Mouse (Mus musculus) heart, embryonic 15.5 days (tissue): ENCODE results near the gene Vcan. TPM values are rescaled to one million over a fixed set of nuclear protein-coding genes. Genes with fewer than 3 reads are reported as not detected.
"Not testable (repeated sequence)": the region's sequence is repeated elsewhere in the genome, so short reads cannot be mapped to it uniquely, and the experiment has no call there.

Source experiments
- ATAC-seq: fragments of 200-750 bp; cut with Nextera tagmentation; replicated peaks from 2 replicates; pipeline ENCODE4 v1.8.0; 2017; ENCODE audit warnings: low read depth, moderate TSS enrichment; ENCODE audit not compliant: insufficient number of reproducible peaks, insufficient read depth, low FRiP score
- H3K27ac ChIP-seq: fragments of 300-500 bp; sonication (generic); 2 replicates; pipeline ENCODE4 v1.5.1; 2015; ENCODE audit warnings: mild to moderate bottlenecking, inconsistent platforms
- H3K27me3 ChIP-seq: fragments of 300-500 bp; sonication (generic); 2 replicates; pipeline ENCODE4 v1.6.1; 2015; ENCODE audit warnings: inconsistent platforms
- H3K36me3 ChIP-seq: fragments of 300-500 bp; sonication (generic); 2 replicates; pipeline ENCODE4 v1.6.1; 2015; ENCODE audit warnings: mild to moderate bottlenecking, inconsistent platforms
- H3K4me1 ChIP-seq: fragments of 300-500 bp; sonication (generic); replicated peaks from 2 replicates; pipeline ENCODE4 v1.6.1; 2015; ENCODE audit warnings: inconsistent platforms
- H3K4me2 ChIP-seq: fragments of 300-500 bp; sonication (generic); 2 replicates; pipeline ENCODE4 v1.6.1; 2015; ENCODE audit warnings: inconsistent platforms, mild to moderate bottlenecking, moderate library complexity
- H3K4me3 ChIP-seq: fragments of 300-500 bp; sonication (generic); 2 replicates; pipeline ENCODE4 v1.5.1; 2015; ENCODE audit warnings: mild to moderate bottlenecking, inconsistent platforms
- H3K9ac ChIP-seq: fragments of 300-500 bp; sonication (generic); 2 replicates; pipeline ENCODE4 v1.6.1; 2015; ENCODE audit warnings: mild to moderate bottlenecking, inconsistent platforms
- H3K9me3 ChIP-seq: fragments of 300-500 bp; sonication (generic); replicated peaks from 2 replicates; pipeline ENCODE4 v1.6.1; 2016; ENCODE audit warnings: inconsistent platforms
- WGBS: fragments of 180-500 bp; shearing (Covaris S2); methylation state at CpG from one replicate; pipeline ENCODE4 v1.1.7; 2015; ENCODE audit warnings: mixed read lengths; 5-methylcytosine and 5-hydroxymethylcytosine counted together
- polyA plus RNA-seq: library from polyadenylated mRNA; unstranded; fragments of >200 nt; fragmentation: Nextera tagmentation; extraction: Ambion mirVana; gene quantifications from 2 replicates; pipeline ENCODE4 v1.2.1, GENCODE M21; 2015

Vcan gene
- polyA plus RNA-seq, 1 experiment from 2014 or later, result 49.4 TPM

DNA sequence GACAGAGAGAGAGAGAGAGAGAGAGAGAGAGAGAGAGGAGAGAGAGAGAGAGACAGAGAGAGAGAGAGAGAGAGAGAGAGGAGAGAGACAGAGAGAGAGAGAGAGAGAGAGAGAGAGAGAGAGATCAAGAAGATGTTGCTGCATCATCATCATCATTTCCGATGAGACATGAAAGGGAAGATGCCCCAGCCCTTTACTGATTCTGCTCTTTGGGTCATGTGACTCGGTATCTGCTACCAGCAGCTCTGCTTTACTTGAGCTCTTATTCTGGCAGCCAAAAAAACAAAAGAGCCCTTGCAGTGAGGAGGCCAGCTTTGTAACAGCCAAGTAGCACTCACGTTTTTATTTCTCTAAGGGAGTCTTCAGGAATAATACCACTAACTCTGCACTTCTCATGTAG is 8.3 kb upstream of the Vcan start:
- peaks cover 17% of the 10 kb centered on the region for H3K4me1 ChIP-seq
- WGBS, result 19% methylated on average over 3 of the region's 3 CpGs
- H3K9me3 ChIP-seq, H3K4me2 ChIP-seq, ATAC-seq, H3K4me3 ChIP-seq, H3K9ac ChIP-seq, H3K27ac ChIP-seq, H3K27me3 ChIP-seq, H3K36me3 ChIP-seq: not testable (repeated sequence)

DNA sequence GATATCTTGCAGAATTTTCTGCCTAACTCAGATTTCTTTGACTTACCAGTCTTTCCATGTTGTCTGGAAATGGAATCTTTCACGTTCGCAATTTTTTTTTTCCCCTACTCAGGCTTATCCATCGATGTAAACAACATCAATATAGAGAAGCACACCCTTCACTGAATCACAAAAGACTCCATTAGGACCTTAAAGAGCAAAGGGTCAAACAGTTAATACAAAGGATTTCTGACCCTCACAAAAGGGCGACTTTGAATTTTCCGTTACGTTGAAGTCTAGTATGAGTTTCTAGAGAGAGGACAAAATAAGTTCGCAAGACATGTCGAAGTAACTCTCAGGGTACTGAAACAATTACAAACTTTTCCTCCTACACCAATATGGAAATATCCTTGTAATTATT is 892 bp upstream of the Vcan start:
- ATAC-seq, result no peak
- Histone ChIP-seq H3K27ac (peak overlapping the region; percentile 96), H3K4me2 (peak overlapping the region; percentile 93), H3K9me3 (no peaks in the 10 kb centered on the region), H3K4me1 (peaks cover 29% of the 10 kb centered on the region), H3K27me3 (no peaks in the 10 kb centered on the region), H3K9ac (no peak overlapping the region), H3K4me3 (peak overlapping the region; percentile 81), H3K36me3 (no peaks in the 10 kb centered on the region)
- WGBS, result 33% methylated on average over 8 of the region's 8 CpGs

DNA sequence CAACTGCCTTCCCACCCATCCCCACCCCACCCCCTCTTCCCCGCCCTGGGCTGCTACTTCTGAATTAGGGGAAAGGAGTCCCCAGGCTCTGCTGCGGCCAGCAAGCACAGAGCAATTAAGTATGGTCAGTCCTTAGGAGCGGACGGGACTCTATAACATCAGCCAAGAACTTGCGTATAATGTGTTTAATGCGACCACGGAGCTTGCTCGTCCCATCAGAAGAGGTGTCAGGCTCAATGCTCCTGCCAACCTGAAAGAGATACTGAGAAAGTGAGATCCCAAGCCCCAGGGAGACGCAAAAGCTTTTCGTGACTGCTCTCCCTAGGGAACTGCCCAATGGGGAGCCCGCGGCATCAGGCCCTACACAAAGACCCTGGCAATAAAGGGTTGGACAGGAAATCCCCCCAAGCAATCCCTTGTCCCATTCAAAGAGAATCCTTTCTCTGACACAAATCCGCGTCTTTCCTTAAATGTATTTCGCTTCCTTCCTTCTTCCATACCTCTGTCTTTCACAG is 434 bp upstream of the Vcan start:
- peak overlapping the region; percentile 74 for H3K9ac ChIP-seq
- H3K9me3 ChIP-seq, result no peaks in the 10 kb centered on the region
- WGBS, result 5% methylated on average over 15 of the region's 15 CpGs
- H3K36me3 ChIP-seq, result no peaks in the 10 kb centered on the region
- H3K4me2 ChIP-seq, result peak overlapping the region; percentile 93
- H3K27me3 ChIP-seq, result no peaks in the 10 kb centered on the region
- ATAC-seq, result no peak; the same call in 1 of the 2 replicates
- H3K4me3 ChIP-seq, result peak overlapping the region; percentile 81
- H3K27ac ChIP-seq, result peak overlapping the region; percentile 96
- H3K4me1 ChIP-seq, result peaks cover 30% of the 10 kb centered on the region

DNA sequence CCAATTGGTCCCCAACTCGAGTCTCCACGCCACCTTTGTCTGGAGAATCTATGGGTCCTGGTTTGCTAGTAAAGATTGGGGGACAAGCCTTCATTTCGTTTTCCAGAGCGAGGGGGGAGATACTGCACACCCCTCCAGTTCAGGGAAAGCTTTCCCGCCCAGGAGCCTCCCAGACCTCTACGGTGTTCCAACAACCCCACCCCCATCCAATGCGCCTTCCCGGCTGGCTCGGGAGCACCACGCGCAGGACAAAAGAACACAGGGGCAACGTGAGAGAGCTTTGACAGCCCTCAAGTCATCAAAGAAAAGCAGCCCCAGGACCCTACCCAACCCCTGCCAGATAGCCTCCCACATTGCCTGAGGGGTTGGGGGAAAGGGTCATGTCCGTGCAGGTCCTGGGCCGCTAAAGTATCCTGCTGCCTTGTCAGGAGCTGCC is 1.2 kb downstream of the Vcan start:
- under 1% methylated on average over 14 of the region's 14 CpGs for WGBS
- Histone ChIP-seq H3K4me3 (peak overlapping the region; percentile 81), H3K36me3 (no peaks in the 10 kb centered on the region), H3K27ac (peak overlapping the region; percentile 96), H3K4me1 (peaks cover 24% of the 10 kb centered on the region), H3K4me2 (peak overlapping the region; percentile 93), H3K27me3 (no peaks in the 10 kb centered on the region), H3K9me3 (no peaks in the 10 kb centered on the region), H3K9ac (peak overlapping the region; percentile 74)
- ATAC-seq, result peak; percentile 50; the same call in 1 of the 2 replicates

DNA sequence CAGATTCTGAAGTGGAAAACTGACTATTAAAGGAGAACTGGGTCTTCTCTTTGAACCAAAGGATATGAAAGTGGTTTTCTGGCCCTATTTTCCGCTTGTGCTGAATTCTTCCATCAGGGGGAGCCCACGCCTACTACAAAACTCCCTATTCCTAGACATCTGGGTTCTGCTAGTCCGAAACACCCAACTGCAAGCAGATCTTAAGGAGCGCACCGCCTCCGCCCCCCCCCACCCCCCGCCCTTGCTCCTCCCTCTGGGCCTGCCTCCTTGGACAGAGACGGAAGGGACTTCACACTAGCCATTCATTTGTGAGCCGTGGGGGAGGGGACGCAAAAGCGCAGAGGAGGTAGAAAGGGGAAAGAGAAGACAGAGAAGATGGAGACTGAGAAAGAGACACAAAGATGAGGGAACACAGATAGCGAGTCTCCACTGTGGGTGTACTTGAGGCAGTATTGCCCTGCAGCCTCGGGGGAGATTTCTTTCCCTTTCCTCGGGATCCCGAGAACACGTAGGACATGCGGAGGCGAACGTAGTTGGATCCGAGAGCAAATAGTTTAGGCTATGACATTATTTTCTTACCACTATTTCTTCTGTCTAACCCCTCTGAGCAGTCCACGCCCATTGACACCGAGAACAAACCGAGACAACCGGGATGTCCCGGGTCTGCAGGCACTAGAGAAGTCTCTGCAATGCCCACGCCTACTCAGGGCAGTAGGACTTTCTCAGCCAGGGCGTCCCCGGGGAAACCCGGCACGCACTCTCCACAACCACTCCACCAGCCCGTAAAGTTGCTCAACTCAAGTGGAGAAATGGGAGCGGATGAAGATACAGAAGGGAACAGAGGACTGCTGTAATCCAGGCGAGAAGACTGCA is 1.8 kb downstream of the Vcan start:
- Histone ChIP-seq H3K9ac (peak overlapping the region; percentile 74), H3K4me2 (peak overlapping the region; percentile 93), H3K27me3 (no peaks in the 10 kb centered on the region), H3K4me1 (peaks cover 26% of the 10 kb centered on the region), H3K27ac (peak overlapping the region; percentile 96), H3K36me3 (no peaks in the 10 kb centered on the region), H3K9me3 (no peaks in the 10 kb centered on the region), H3K4me3 (peak overlapping the region; percentile 81)
- under 1% methylated on average over 33 of the region's 33 CpGs for WGBS
- ATAC-seq, result peak; percentile 83

DNA sequence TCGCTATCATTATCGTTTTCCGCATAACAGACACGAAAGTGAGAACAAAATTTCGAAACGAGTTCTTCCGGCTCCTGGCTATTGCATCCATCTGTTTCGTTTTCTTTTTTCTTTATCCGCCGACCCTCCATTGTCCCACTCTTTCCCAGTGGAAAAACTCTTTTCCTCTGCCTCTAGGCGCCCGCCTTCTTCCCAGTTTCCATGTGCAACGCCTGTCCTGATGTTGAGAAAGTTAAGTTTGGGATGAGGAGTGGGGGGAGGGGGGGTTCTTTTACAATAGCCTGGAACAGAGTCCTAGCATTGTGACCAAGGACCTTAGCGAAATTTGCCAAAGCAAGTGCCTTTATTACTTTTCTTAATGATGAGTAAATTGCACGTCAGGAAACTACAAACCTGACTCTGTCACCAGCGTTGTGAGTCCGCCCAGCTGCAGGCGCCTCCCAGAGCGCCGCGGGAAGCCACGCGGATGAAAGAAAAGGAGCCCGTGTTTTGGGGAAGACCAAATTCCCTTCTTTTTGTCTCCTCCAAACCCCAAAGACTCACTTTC is 2.5 kb downstream of the Vcan start:
- no peaks in the 10 kb centered on the region for H3K9me3 ChIP-seq

DNA sequence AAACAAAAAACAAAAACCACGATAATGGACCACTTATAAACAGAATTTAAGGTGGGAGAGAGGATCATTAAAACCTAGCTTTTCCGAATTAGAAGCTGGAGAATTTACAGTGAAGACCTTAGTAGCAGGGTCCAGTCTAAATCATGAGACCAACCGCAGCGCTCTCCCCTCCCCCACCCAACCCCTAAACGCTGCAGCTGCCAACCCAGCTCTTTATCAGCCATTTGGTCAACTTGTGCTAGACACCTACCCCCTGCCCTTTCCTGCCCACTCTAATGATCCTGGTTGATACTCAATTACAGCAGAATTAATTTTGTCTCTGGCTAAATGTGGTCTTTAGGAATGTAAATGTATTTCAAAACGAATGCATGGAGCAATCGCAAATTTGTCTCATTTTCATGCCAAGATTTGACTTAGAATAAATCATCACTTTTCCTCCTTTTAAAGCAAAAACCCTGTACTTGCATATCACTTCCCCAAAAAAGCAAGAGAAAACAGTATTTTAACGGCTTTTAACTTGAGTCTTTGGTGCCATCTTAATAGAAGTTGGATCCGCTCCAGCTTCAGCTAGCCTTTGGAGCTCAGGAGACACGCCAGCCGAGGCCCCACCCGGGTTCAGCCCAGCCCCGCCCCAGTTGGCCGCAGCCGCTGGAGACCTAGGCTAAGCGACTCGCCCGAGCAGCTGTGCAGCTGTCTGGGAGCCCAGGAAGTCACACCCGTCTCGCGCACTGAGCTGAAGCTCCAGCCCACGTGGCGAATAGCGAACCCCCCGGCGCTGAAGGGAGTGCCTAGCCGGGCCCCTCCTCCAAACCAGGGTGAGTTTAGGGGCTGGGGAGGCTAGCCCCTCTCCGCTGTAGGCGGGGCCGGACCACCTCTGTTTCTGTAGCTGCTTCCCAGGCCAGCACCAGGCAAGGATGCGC is 3.3 kb downstream of the Vcan start:
- peak overlapping the region; percentile 74 for H3K9ac ChIP-seq
- 2% methylated on average over 31 of the region's 31 CpGs for WGBS
- H3K27ac ChIP-seq, result peak overlapping the region; percentile 96
- H3K4me1 ChIP-seq, result peaks cover 33% of the 10 kb centered on the region
- H3K9me3 ChIP-seq, result no peaks in the 10 kb centered on the region
- ATAC-seq, result peak; percentile 75
- H3K36me3 ChIP-seq, result no peaks in the 10 kb centered on the region
- peak overlapping the region; percentile 93 for H3K4me2 ChIP-seq
- peak overlapping the region; percentile 81 for H3K4me3 ChIP-seq
- no peaks in the 10 kb centered on the region for H3K27me3 ChIP-seq

More for the DNA sequence above, 2.5 kb downstream of the Vcan start:
- Histone ChIP-seq H3K4me2 (peak overlapping the region; percentile 93), H3K9ac (peak overlapping the region; percentile 74), H3K36me3 (no peaks in the 10 kb centered on the region), H3K27me3 (no peaks in the 10 kb centered on the region), H3K4me1 (peaks cover 30% of the 10 kb centered on the region), H3K4me3 (peak overlapping the region; percentile 81), H3K27ac (peak overlapping the region; percentile 96)
- ATAC-seq, result no peak
- under 1% methylated on average over 24 of the region's 24 CpGs for WGBS

DNA sequence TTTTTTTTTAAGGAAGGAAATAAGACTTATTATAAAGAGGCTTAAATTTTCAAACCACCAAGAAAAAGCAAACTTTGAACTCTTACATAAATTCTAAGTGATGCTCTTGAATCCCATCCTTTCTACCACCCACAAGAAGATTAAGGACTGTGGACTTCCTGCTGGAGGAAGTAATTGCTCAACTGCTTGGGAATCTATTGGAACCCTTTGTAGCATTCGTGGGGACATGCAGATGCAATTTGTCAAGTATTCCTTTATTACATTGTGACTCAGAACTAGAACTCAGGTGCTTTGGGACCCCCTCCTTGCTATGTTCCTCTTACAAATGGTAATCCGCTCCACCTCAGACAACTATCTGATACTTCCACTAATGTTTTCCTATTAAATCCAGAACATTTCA is 4.0 kb downstream of the Vcan start:
- peaks cover 33% of the 10 kb centered on the region for H3K4me1 ChIP-seq
- peak overlapping the region; percentile 96 for H3K27ac ChIP-seq
- H3K9ac ChIP-seq, result no peak overlapping the region
- H3K27me3 ChIP-seq, result no peaks in the 10 kb centered on the region
- no peak for ATAC-seq
- no peak overlapping the region for H3K4me3 ChIP-seq
- no peaks in the 10 kb centered on the region for H3K36me3 ChIP-seq
- H3K9me3 ChIP-seq, result no peaks in the 10 kb centered on the region
- H3K4me2 ChIP-seq, result peak overlapping the region; percentile 93
- 51% methylated on average over 2 of the region's 2 CpGs for WGBS

DNA sequence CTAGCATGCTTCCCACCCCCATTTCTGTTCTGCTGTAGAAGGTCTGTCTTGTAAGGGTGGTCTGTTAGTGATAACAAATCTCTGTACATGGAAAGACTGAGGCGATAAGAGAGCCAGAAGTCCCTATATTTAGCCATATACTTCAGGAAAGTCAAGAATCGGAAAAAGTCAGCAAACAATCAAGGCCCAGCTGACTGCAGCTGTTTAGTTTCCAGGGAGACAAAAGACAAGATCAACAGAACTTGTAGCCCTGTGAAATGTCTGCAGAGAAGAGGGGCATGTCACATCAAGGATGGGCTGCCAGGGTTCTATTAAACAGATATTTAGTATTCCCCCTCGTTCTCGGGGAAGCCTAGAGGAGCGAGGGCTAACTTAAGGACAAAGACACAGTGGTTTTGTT is 7.2 kb downstream of the Vcan start:
- ATAC-seq, result no peak
- Histone ChIP-seq H3K27ac (peak overlapping the region; percentile 9; the same call in 1 of the 2 replicates), H3K9me3 (no peaks in the 10 kb centered on the region), H3K36me3 (no peaks in the 10 kb centered on the region), H3K27me3 (no peaks in the 10 kb centered on the region), H3K4me3 (no peak overlapping the region), H3K4me2 (0 out of 2 replicates have a peak overlapping the region, but pooled peaks have one; percentile 8), H3K9ac (no peak overlapping the region), H3K4me1 (peaks cover 33% of the 10 kb centered on the region)
- 16% methylated on average over 5 of the region's 5 CpGs for WGBS

DNA sequence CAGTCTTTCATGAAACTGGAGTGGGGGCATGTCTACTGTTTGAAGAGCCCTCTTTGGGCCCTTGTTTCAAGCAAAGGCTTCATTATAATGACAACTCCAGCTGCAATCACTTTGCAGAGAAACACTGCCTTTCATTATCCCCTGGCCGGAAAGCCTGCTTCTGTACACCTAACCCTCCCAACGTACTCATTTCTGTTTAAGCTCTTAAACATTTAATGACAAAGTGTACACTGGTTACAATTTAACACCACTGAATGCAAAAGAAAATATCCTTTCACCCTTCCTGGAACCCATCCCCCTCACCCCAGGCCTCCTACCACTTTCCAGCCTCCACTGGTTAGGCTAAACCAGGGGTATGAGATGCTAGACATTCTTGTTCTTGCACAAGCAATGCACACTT is 15.8 kb downstream of the Vcan start:
- 87% methylated on average over 2 of the region's 2 CpGs for WGBS
- ATAC-seq, result no peak
- H3K9me3 ChIP-seq, result no peaks in the 10 kb centered on the region
- peaks cover 17% of the 10 kb centered on the region for H3K36me3 ChIP-seq
- H3K27ac ChIP-seq, result no peak overlapping the region
- H3K4me3 ChIP-seq, result no peak overlapping the region
- peaks cover 3% of the 10 kb centered on the region; the same call in 1 of the 2 replicates for H3K4me1 ChIP-seq
- H3K9ac ChIP-seq, result no peak overlapping the region
- H3K4me2 ChIP-seq, result no peak overlapping the region
- H3K27me3 ChIP-seq, result no peaks in the 10 kb centered on the region

DNA sequence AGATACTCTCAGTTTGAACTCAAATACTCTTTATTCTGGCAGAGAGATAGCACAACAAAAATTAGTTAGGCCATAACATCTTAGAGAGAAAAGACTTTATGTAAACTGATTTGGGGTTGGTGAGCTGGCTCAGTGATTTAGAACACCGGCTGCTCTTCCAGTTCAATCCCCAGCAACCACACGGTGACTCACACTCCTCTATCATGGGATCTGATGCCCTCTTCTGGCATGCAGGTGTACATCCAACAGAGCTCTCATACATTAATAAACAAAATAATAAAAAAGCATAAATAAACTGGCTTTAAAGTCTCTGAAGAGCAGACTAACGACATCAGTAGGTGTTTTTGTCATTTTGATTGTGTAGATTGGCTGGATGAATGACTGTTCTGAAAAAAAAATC is 21.8 kb downstream of the Vcan start:
- Histone ChIP-seq H3K4me3 (no peak overlapping the region), H3K36me3 (peaks cover 23% of the 10 kb centered on the region), H3K9ac (no peak overlapping the region), H3K4me1 (no peaks in the 10 kb centered on the region), H3K27ac (no peak overlapping the region), H3K9me3 (no peaks in the 10 kb centered on the region), H3K4me2 (no peak overlapping the region), H3K27me3 (no peaks in the 10 kb centered on the region)
- no peak for ATAC-seq
- WGBS, result 49% methylated on average over 3 of the region's 3 CpGs
